Mouse (Mus musculus): Measurements from ENCODE around the gene Ints5. TPM values are rescaled to one million over a fixed set of nuclear protein-coding genes. Genes with fewer than 3 reads are reported as not detected.

The Ints5 gene
- polyA plus RNA-seq, 1 experiment from 2014 or later, result 25.0 TPM

- H3K4me1 ChIP-seq (ENCODE audit: control insufficient read depth, insufficient read depth, low read length), result peaks cover 25% of the 10 kb centered on the region
- DNase-seq (ENCODE audit: low spot score) (no peak), ATAC-seq (no peak)
- H3K9ac ChIP-seq (ENCODE audit: low read length), result peak overlapping the region; percentile 22; the same call in 1 of the 2 replicates
- no peak overlapping the region for H3K4me3 ChIP-seq (ENCODE audit: low read depth, low read length)
- H3K27me3 ChIP-seq (replicated peaks; ENCODE audit: control insufficient read depth, insufficient read depth, low read length), result no peaks in the 10 kb centered on the region
- WGBS, result 52% methylated on average over 5 of the region's 5 CpGs
- peak overlapping the region; percentile 68; the same call in 1 of the 2 replicates for H3K4me2 ChIP-seq (ENCODE audit: low read length)
- peak overlapping the region; percentile 30; the same call in 1 of the 2 replicates for H3K27ac ChIP-seq (ENCODE audit: low read depth, low read length)
- H3K9me3 ChIP-seq (replicated peaks; ENCODE audit: control insufficient read depth, low read length), result no peaks in the 10 kb centered on the region
- H3K36me3 ChIP-seq (ENCODE audit: control insufficient read depth, insufficient read depth, low read length), result peaks cover 51% of the 10 kb centered on the region
These were observed 51.3 kb downstream of the Ints5 start for GRCm38 (mm10) chr19:8944062-8944461.

- Histone ChIP-seq H3K4me2 (ENCODE audit: low read length) (peak overlapping the region; percentile 33; the same call in 1 of the 2 replicates), H3K36me3 (ENCODE audit: control insufficient read depth, insufficient read depth, low read length) (peaks cover 56% of the 10 kb centered on the region), H3K9ac (ENCODE audit: low read length) (peak overlapping the region; percentile 46), H3K4me1 (ENCODE audit: control insufficient read depth, insufficient read depth, low read length) (peaks cover 25% of the 10 kb centered on the region), H3K9me3 (replicated peaks; ENCODE audit: control insufficient read depth, low read length) (no peaks in the 10 kb centered on the region), H3K4me3 (ENCODE audit: low read depth, low read length) (no peak overlapping the region), H3K27ac (ENCODE audit: low read depth, low read length) (no peak overlapping the region), H3K27me3 (replicated peaks; ENCODE audit: control insufficient read depth, insufficient read depth, low read length) (no peaks in the 10 kb centered on the region)
- peak; percentile 71 for DNase-seq (ENCODE audit: low spot score)
- ATAC-seq, result no peak
- 31% methylated on average over 5 of the region's 5 CpGs for WGBS
These were observed 51.9 kb downstream of the Ints5 start for GRCm38 (mm10) chr19:8944750-8945149.

- DNase-seq (ENCODE audit: low spot score) (no peak), ATAC-seq (no peak)
- Histone ChIP-seq H3K36me3 (ENCODE audit: control insufficient read depth, insufficient read depth, low read length) (peaks cover 59% of the 10 kb centered on the region), H3K27ac (ENCODE audit: low read depth, low read length) (no peak overlapping the region), H3K4me2 (ENCODE audit: low read length) (peak overlapping the region; percentile 33; the same call in 1 of the 2 replicates), H3K4me1 (ENCODE audit: control insufficient read depth, insufficient read depth, low read length) (peaks cover 25% of the 10 kb centered on the region), H3K9me3 (replicated peaks; ENCODE audit: control insufficient read depth, low read length) (no peaks in the 10 kb centered on the region), H3K4me3 (ENCODE audit: low read depth, low read length) (no peak overlapping the region), H3K27me3 (replicated peaks; ENCODE audit: control insufficient read depth, insufficient read depth, low read length) (no peaks in the 10 kb centered on the region), H3K9ac (ENCODE audit: low read length) (peak overlapping the region; percentile 46)
- WGBS, result 91% methylated on average over 6 of the region's 6 CpGs
These were observed 52.4 kb downstream of the Ints5 start for GRCm38 (mm10) chr19:8945251-8945650.

- H3K4me3 ChIP-seq (ENCODE audit: low read depth, low read length), result no peak overlapping the region
- H3K9me3 ChIP-seq (replicated peaks; ENCODE audit: control insufficient read depth, low read length), result no peaks in the 10 kb centered on the region
- no peak overlapping the region for H3K4me2 ChIP-seq (ENCODE audit: low read length)
- no peak overlapping the region for H3K9ac ChIP-seq (ENCODE audit: low read length)
- no peaks in the 10 kb centered on the region for H3K27me3 ChIP-seq (replicated peaks; ENCODE audit: control insufficient read depth, insufficient read depth, low read length)
- H3K4me1 ChIP-seq (ENCODE audit: control insufficient read depth, insufficient read depth, low read length), result peaks cover 21% of the 10 kb centered on the region
- DNase-seq (ENCODE audit: low spot score) (no peak), ATAC-seq (no peak)
- 95% methylated on average over 7 of the region's 7 CpGs for WGBS
- H3K36me3 ChIP-seq (ENCODE audit: control insufficient read depth, insufficient read depth, low read length), result peaks cover 76% of the 10 kb centered on the region
- H3K27ac ChIP-seq (ENCODE audit: low read depth, low read length), result no peak overlapping the region
These were observed 54.1 kb downstream of the Ints5 start for GRCm38 (mm10) chr19:8946929-8947328.

Small RNA genes lying within 50 kb of the gene (microRNA-seq; reads per million reads assigned to microRNA genes)
- gene Mir5136, result 0.40 reads per million

Other genes starting within 250 kb of the Ints5 start
- 1.7 and 3.1 TPM in 2 replicates for gene Chrm1, start 229.2 kb upstream of the Ints5 start, polyA plus RNA-seq (2014; fragmentation: Nextera tagmentation; extraction: Ambion mirVana)
- 179 and 200 TPM in 2 replicates for gene Slc3a2, start 169.6 kb upstream of the Ints5 start, polyA plus RNA-seq (2014; fragmentation: Nextera tagmentation; extraction: Ambion mirVana)
- gene Wdr74, start 157.2 kb upstream of the Ints5 start, polyA plus RNA-seq (2014; fragmentation: Nextera tagmentation; extraction: Ambion mirVana), result 109 and 111 TPM in 2 replicates
- 0.77 and 1.1 TPM in 2 replicates for gene 1700092M07Rik, start 152.3 kb upstream of the Ints5 start, polyA plus RNA-seq (2014; fragmentation: Nextera tagmentation; extraction: Ambion mirVana)
- 104 and 105 TPM in 2 replicates for gene Stx5a, start 151.6 kb upstream of the Ints5 start, polyA plus RNA-seq (2014; fragmentation: Nextera tagmentation; extraction: Ambion mirVana)
- gene Nxf1, start 135.9 kb upstream of the Ints5 start, polyA plus RNA-seq (2014; fragmentation: Nextera tagmentation; extraction: Ambion mirVana), result 162 and 178 TPM in 2 replicates
- 273 and 345 TPM in 2 replicates for gene Tmem223, start 122.0 kb upstream of the Ints5 start, polyA plus RNA-seq (2014; fragmentation: Nextera tagmentation; extraction: Ambion mirVana)
- 30.8 and 41.4 TPM in 2 replicates for gene Tmem179b, start 118.5 kb upstream of the Ints5 start, polyA plus RNA-seq (2014; fragmentation: Nextera tagmentation; extraction: Ambion mirVana)
- gene Taf6l, start 106.6 kb upstream of the Ints5 start, polyA plus RNA-seq (2014; fragmentation: Nextera tagmentation; extraction: Ambion mirVana), result 18.3 and 19.7 TPM in 2 replicates
- 171 and 189 TPM in 2 replicates for gene Polr2g, start 94.4 kb upstream of the Ints5 start, polyA plus RNA-seq (2014; fragmentation: Nextera tagmentation; extraction: Ambion mirVana)
- gene Zbtb3, start 90.5 kb upstream of the Ints5 start, polyA plus RNA-seq (2014; fragmentation: Nextera tagmentation; extraction: Ambion mirVana), result 9.0 and 9.7 TPM in 2 replicates
- gene Ttc9c, start 73.7 kb upstream of the Ints5 start, polyA plus RNA-seq (2014; fragmentation: Nextera tagmentation; extraction: Ambion mirVana), result 50.7 and 65.3 TPM in 2 replicates
- gene Hnrnpul2, start 73.0 kb upstream of the Ints5 start, polyA plus RNA-seq (2014; fragmentation: Nextera tagmentation; extraction: Ambion mirVana), result 7.2 and 7.4 TPM in 2 replicates
- not detected in 2 replicates for gene AC129217.1, start 63.2 kb upstream of the Ints5 start, polyA plus RNA-seq (2014; fragmentation: Nextera tagmentation; extraction: Ambion mirVana)
- gene Bscl2, start 55.5 kb upstream of the Ints5 start, polyA plus RNA-seq (2014; fragmentation: Nextera tagmentation; extraction: Ambion mirVana), result 66.0 and 77.8 TPM in 2 replicates
- gene Gng3, start 53.8 kb upstream of the Ints5 start, polyA plus RNA-seq (2014; fragmentation: Nextera tagmentation; extraction: Ambion mirVana), result 346 and 353 TPM in 2 replicates
- gene Lrrn4cl, start 42.2 kb upstream of the Ints5 start, polyA plus RNA-seq (2014; fragmentation: Nextera tagmentation; extraction: Ambion mirVana), result 0.15 and 0.29 TPM in 2 replicates
- 173 and 184 TPM in 2 replicates for gene Ubxn1, start 21.5 kb upstream of the Ints5 start, polyA plus RNA-seq (2014; fragmentation: Nextera tagmentation; extraction: Ambion mirVana)
- gene Uqcc3, start 12.1 kb upstream of the Ints5 start, polyA plus RNA-seq (2014; fragmentation: Nextera tagmentation; extraction: Ambion mirVana), result 57.0 and 66.4 TPM in 2 replicates
- gene Lbhd1, start 9.3 kb upstream of the Ints5 start, polyA plus RNA-seq (2014; fragmentation: Nextera tagmentation; extraction: Ambion mirVana), result 44.2 and 59.1 TPM in 2 replicates
- gene Gm49403, start 9.1 kb upstream of the Ints5 start, polyA plus RNA-seq (2014; fragmentation: Nextera tagmentation; extraction: Ambion mirVana), result not detected in 2 replicates
- gene 1810009A15Rik, start 4.2 kb upstream of the Ints5 start, polyA plus RNA-seq (2014; fragmentation: Nextera tagmentation; extraction: Ambion mirVana), result 63.7 and 77.6 TPM in 2 replicates
- gene Gm49416, start 4.1 kb upstream of the Ints5 start, polyA plus RNA-seq (2014; fragmentation: Nextera tagmentation; extraction: Ambion mirVana), result not detected in 2 replicates
- gene Ganab, start 5.1 kb downstream of the Ints5 start, polyA plus RNA-seq (2014; fragmentation: Nextera tagmentation; extraction: Ambion mirVana), result 73.3 and 78.9 TPM in 2 replicates
- 53.3 and 67.0 TPM in 2 replicates for gene B3gat3, start 27.4 kb downstream of the Ints5 start, polyA plus RNA-seq (2014; fragmentation: Nextera tagmentation; extraction: Ambion mirVana)
- gene Rom1, start 36.4 kb downstream of the Ints5 start, polyA plus RNA-seq (2014; fragmentation: Nextera tagmentation; extraction: Ambion mirVana), result 0.93 and 0.99 TPM in 2 replicates
- 4.1 and 5.4 TPM in 2 replicates for gene Eml3, start 36.5 kb downstream of the Ints5 start, polyA plus RNA-seq (2014; fragmentation: Nextera tagmentation; extraction: Ambion mirVana)
- 57.1 and 57.4 TPM in 2 replicates for gene Mta2, start 48.9 kb downstream of the Ints5 start, polyA plus RNA-seq (2014; fragmentation: Nextera tagmentation; extraction: Ambion mirVana)
- gene Tut1, start 60.8 kb downstream of the Ints5 start, polyA plus RNA-seq (2014; fragmentation: Nextera tagmentation; extraction: Ambion mirVana), result 24.2 and 26.4 TPM in 2 replicates
- gene Eef1g, start 74.0 kb downstream of the Ints5 start, polyA plus RNA-seq (2014; fragmentation: Nextera tagmentation; extraction: Ambion mirVana), result 356 and 360 TPM in 2 replicates
- gene Ahnak, start 96.3 kb downstream of the Ints5 start, polyA plus RNA-seq (2014; fragmentation: Nextera tagmentation; extraction: Ambion mirVana), result 2.6 and 4.5 TPM in 2 replicates
- not detected in 2 replicates for gene Scgb1a1, start 195.0 kb downstream of the Ints5 start, polyA plus RNA-seq (2014; fragmentation: Nextera tagmentation; extraction: Ambion mirVana)
- gene Asrgl1, start 242.6 kb downstream of the Ints5 start, polyA plus RNA-seq (2014; fragmentation: Nextera tagmentation; extraction: Ambion mirVana), result 24.4 and 38.6 TPM in 2 replicates